Mouse (Mus musculus) lung, adult 2 months (tissue): ENCODE data around the gene Rpl27.

Experiments used
- CTCF ChIP-seq: fragments of 200-500 bp; IDR thresholded peaks from 2 replicates; pipeline ENCODE4 v1.5.1; 2011; ENCODE audit warnings: mild to moderate bottlenecking, low read length, control low read depth; ENCODE audit not compliant: insufficient read depth
- POLR2A ChIP-seq: fragments of 200-500 bp; IDR thresholded peaks from 2 replicates; pipeline ENCODE4 v1.6.1; 2011; ENCODE audit warnings: low read depth, mild to moderate bottlenecking, control low read depth, low read length, borderline replicate concordance; ENCODE audit errors: extremely low read depth

- TF ChIP-seq CTCF (no peak), POLR2A (no peak)
Measured at GRCm38 (mm10) chr11:101468731-101469130, 26.6 kb downstream of the Rpl27 start.
